Mouse (Mus musculus) stomach, embryonic 16.5 days (tissue): ENCODE measurements around the gene Olfr348. TPM values are rescaled to one million over a fixed set of nuclear protein-coding genes. Genes with fewer than 3 reads are reported as not detected.

Experiments used
- ATAC-seq: fragments of 200-750 bp; cut with Nextera tagmentation; 2 replicates; pipeline ENCODE4 v1.8.0; 2017; ENCODE audit warnings: moderate number of reproducible peaks, moderate TSS enrichment; ENCODE audit not compliant: insufficient read depth, low FRiP score
- H3K27ac ChIP-seq: fragments of 300-500 bp; sonication (generic); 2 replicates; pipeline ENCODE4 v1.5.1; 2014; ENCODE audit warnings: low read length
- H3K27me3 ChIP-seq: fragments of 300-500 bp; sonication (generic); 2 replicates; pipeline ENCODE4 v1.6.1; 2014; ENCODE audit warnings: low read length, control low read depth, mixed read lengths; ENCODE audit not compliant: control insufficient read depth, insufficient read depth
- H3K36me3 ChIP-seq: fragments of 300-500 bp; sonication (generic); 2 replicates; pipeline ENCODE4 v1.6.1; 2014; ENCODE audit warnings: low read length; ENCODE audit not compliant: control insufficient read depth, insufficient read depth
- H3K4me1 ChIP-seq: fragments of 300-500 bp; sonication (generic); 2 replicates; pipeline ENCODE4 v1.6.1; 2014; ENCODE audit warnings: low read length, control low read depth, mixed read lengths; ENCODE audit not compliant: control insufficient read depth, insufficient read depth
- H3K4me2 ChIP-seq: fragments of 300-500 bp; sonication (generic); 2 replicates; pipeline ENCODE4 v1.6.1; 2014; ENCODE audit warnings: low read depth, low read length, mixed read lengths
- H3K4me3 ChIP-seq: fragments of 300-500 bp; sonication (generic); replicated peaks from 2 replicates; pipeline ENCODE4 v1.5.1; 2014; ENCODE audit warnings: mild to moderate bottlenecking, low read length
- H3K9ac ChIP-seq: fragments of 300-500 bp; sonication (generic); 2 replicates; pipeline ENCODE4 v1.6.1; 2014; ENCODE audit warnings: low read length
- H3K9me3 ChIP-seq: fragments of 300-500 bp; sonication (generic); replicated peaks from 2 replicates; pipeline ENCODE4 v1.6.1; 2016; ENCODE audit warnings: low read length, control low read depth; ENCODE audit not compliant: control insufficient read depth
- WGBS: fragments of 180-500 bp; shearing (Covaris S2); extraction: QIAGEN DNeasy Blood & Tissue Kit; methylation state at CpG from one replicate; pipeline ENCODE4 v1.1.7; 2014; 5-methylcytosine and 5-hydroxymethylcytosine counted together
- polyA plus RNA-seq: library from polyadenylated mRNA; unstranded; fragments of >200 nt; fragmentation: Nextera tagmentation; extraction: Ambion mirVana; gene quantifications from 2 replicates; pipeline ENCODE4 v1.2.1, GENCODE M21; 2015

Olfr348 gene
- not detected in 2 replicates for polyA plus RNA-seq

DNA sequence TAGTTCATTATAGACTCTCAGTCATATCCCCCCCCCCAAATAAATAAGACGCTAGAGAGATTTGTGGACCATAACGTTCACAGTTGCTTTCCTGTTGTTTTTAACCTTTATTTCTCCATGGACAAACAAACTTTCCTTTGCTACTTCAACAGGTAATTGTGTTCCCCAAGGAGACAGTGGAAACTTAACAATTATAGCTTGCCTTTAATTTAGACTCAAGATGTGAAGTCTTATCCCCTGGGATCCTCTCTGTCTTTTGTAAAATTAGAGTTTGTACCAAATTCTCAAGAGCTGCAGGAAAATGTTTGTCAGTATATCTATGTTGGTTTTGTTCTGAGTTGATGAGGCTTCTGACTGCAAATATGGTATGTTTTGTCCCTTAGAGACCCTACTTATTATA, at the start of gene Olfr348:
Olfr348 (plus strand) TSS at position 301 of the 400 bp plus-strand sequence.
- Histone ChIP-seq H3K4me1 (no peaks in the 10 kb centered on the region), H3K9ac (no peak within 1 kb of the TSS), H3K36me3 (no peaks in the 10 kb centered on the region), H3K9me3 (no peaks in the 10 kb centered on the region), H3K4me3 (no peak within 1 kb of the TSS), H3K27ac (no peak within 1 kb of the TSS), H3K27me3 (no peaks in the 10 kb centered on the region), H3K4me2 (no peak within 1 kb of the TSS)
- ATAC-seq, result no peak
- WGBS, result 59% methylated on average over 2 of the region's 2 CpGs

DNA sequence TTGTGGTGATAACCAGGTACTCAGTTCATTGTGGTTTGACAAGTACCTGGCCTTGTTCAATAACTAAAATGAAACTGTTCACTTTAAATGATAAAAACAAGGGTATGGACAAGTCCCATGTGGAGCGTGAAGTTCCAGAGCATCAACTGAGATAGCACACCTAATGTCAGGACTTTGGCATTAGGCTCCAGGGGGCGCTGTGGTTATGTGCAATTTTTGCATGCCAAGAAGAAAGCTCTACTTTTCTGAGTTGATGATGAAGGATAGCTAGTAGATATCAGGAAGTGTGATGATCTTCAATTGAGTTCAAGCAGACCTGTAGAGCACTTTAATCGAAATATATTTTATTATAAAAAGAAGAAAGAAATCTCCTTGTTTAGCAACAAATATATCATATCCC, 47.9 kb upstream of the Olfr348 start:
- Histone ChIP-seq H3K4me1 (no peaks in the 10 kb centered on the region), H3K4me2 (no peak overlapping the region), H3K9ac (no peak overlapping the region), H3K36me3 (no peaks in the 10 kb centered on the region), H3K4me3 (no peak overlapping the region), H3K9me3 (no peaks in the 10 kb centered on the region), H3K27ac (no peak overlapping the region), H3K27me3 (no peaks in the 10 kb centered on the region)
- ATAC-seq, result no peak
- 52% methylated on average over 3 of the region's 3 CpGs for WGBS

DNA sequence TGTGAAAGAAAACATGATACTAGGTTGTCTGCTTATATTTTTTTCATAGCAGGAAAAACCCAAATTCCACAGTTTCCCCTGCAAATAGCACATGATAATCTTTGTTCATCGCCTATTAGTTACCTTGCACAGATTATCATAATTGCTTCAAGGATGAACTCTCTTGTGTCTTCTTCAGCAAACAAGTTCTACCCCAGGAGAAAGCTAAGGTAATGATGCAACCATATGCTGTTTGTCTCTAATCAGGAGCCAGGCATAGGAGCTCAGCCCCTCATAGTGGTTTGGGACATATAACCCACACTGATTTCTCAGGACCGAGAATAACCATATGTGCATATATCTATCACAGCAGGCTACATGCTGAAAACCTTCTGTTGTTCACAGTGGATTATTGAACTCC, 6.2 kb downstream of the Olfr348 start, which contains the start of gene Olfr50:
Olfr50 (plus strand) TSS at position 301 of the 400 bp plus-strand sequence.
- no peak within 1 kb of the TSS for H3K27ac ChIP-seq
- H3K36me3 ChIP-seq, result no peaks in the 10 kb centered on the region
- no peak within 1 kb of the TSS for H3K9ac ChIP-seq
- no peak for ATAC-seq
- 81% methylated on average over 2 of the region's 2 CpGs for whole genome bisulfite sequencing
- no peak within 1 kb of the TSS for H3K4me3 ChIP-seq
- H3K9me3 ChIP-seq, result no peaks in the 10 kb centered on the region
- no peaks in the 10 kb centered on the region for H3K4me1 ChIP-seq
- no peaks in the 10 kb centered on the region for H3K27me3 ChIP-seq
- no peak within 1 kb of the TSS for H3K4me2 ChIP-seq

DNA sequence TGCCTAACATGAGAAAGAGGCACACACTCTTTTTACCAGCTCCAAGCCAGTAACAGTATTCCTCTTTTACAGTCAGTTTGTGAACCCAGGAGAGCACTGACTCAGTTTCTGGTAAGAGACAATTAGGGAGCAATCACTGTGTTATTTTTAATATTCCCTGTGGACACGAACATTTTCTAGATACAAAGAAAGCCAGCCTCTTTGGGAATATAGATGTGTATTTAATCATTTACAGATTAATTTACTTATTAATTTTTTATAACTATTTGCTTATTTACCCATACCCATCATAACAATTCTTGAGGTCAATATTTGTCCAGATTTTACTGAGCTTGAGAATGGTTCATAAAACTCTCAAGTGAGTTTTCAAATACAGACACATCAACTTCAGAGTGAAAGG, 32.9 kb downstream of the Olfr348 start, which contains the start of gene Olfr3:
Olfr3 (minus strand) TSS at position 101 of the 400 bp plus-strand sequence.
- Histone ChIP-seq H3K9ac (no peak within 1 kb of the TSS), H3K36me3 (no peaks in the 10 kb centered on the region), H3K4me1 (no peaks in the 10 kb centered on the region), H3K4me2 (no peak within 1 kb of the TSS), H3K9me3 (no peaks in the 10 kb centered on the region; the same call in 1 of the 2 replicates), H3K27ac (no peak within 1 kb of the TSS), H3K27me3 (no peaks in the 10 kb centered on the region), H3K4me3 (no peak within 1 kb of the TSS)
- no peak for ATAC-seq
- WGBS, result 73% methylated on average over 1 of the region's 1 CpGs

Other genes starting within 250 kb of the Olfr348 start
- gene Olfr344, start 217.6 kb upstream of the Olfr348 start, polyA plus RNA-seq, result not detected in 2 replicates
- gene Olfr345, start 144.2 kb upstream of the Olfr348 start, polyA plus RNA-seq, result not detected in 2 replicates
- gene Olfr346, start 98.5 kb upstream of the Olfr348 start, polyA plus RNA-seq, result not detected in 2 replicates
- gene Olfr347, start 52.4 kb upstream of the Olfr348 start, polyA plus RNA-seq, result not detected in 2 replicates
- gene Olfr50, start 6.3 kb downstream of the Olfr348 start, polyA plus RNA-seq, result not detected in 2 replicates
- gene Olfr3, start 32.8 kb downstream of the Olfr348 start, polyA plus RNA-seq, result not detected in 2 replicates
- not detected in 2 replicates for gene Olfr350, start 62.0 kb downstream of the Olfr348 start, polyA plus RNA-seq
- not detected in 2 replicates for gene Olfr351, start 78.4 kb downstream of the Olfr348 start, polyA plus RNA-seq
- not detected in 2 replicates for gene Olfr352, start 84.2 kb downstream of the Olfr348 start, polyA plus RNA-seq
- not detected in 2 replicates for gene Olfr353, start 108.7 kb downstream of the Olfr348 start, polyA plus RNA-seq
- not detected in 2 replicates for gene Olfr354, start 121.4 kb downstream of the Olfr348 start, polyA plus RNA-seq
- gene Olfr355, start 144.6 kb downstream of the Olfr348 start, polyA plus RNA-seq, result not detected in 2 replicates
- not detected in 2 replicates for gene Olfr356, start 152.8 kb downstream of the Olfr348 start, polyA plus RNA-seq
- gene Olfr357, start 209.6 kb downstream of the Olfr348 start, polyA plus RNA-seq, result not detected in 2 replicates
- gene Olfr358, start 225.1 kb downstream of the Olfr348 start, polyA plus RNA-seq, result not detected in 2 replicates